Mouse (Mus musculus) adipocyte (in vitro differentiated cells): ENCODE results near the gene Rps9.

Source experiments
- DNase-seq: peaks from one replicate; pipeline ENCODE4 v3.0.0-alpha.2; 2016; ENCODE audit warnings: low spot score

Rps9 gene

GRCm38 (mm10) chr7:3703879-3704441 is at the start of gene Rps9:
Gene Rps9, plus strand, starts transcription at chr7:3703993.
- peak; percentile 94 for DNase-seq

DNA sequence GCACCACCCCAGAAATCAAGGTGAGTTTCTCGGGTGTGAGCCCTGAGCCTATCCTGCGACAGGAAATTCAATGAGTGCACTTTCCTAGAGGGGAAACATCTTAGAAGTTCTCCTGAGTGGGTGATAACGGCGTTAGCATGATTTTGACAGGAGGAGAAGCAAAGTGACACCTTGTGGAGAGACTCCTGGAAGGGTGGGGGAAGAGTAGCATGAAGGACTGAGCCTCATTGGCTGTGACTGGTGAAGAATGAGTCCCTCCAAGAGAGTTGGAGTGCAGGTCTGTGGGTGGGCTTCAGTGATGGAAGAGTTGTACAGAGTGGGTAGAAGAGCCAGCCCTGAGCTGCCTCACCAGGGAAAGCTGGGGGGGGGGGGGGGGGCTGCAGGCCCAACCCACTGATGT is 46.8 kb upstream of the Rps9 start:
- DNase-seq = no peak

DNA sequence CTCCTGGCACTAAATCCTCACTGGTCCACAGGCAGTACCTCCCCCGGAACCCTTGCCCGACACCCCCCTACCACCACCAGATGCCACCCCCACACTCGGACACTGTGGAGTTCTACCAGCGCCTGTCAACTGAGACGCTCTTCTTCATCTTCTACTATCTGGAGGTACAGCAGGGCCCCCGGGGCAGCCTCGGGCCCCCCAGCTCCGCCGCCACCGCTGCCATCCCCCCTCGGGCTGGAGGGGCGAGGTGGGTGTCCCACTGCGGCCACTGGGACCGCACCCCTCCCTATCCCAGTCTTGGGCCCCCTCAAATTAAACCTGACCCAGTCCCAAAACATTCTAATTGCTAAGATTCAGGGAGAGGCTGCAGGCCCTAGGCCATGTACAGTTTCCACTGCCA is 45.2 kb upstream of the Rps9 start:
- DNase-seq = no peak

GRCm38 (mm10) chr7:3664524-3665214 is 39.1 kb upstream of the Rps9 start:
- DNase-seq = no peak

GRCm38 (mm10) chr7:3665215-3666114 is 38.3 kb upstream of the Rps9 start, which contains the start of gene Leng1:
Gene Leng1, minus strand, starts transcription at chr7:3665840.
- DNase-seq = peak; percentile 99

DNA sequence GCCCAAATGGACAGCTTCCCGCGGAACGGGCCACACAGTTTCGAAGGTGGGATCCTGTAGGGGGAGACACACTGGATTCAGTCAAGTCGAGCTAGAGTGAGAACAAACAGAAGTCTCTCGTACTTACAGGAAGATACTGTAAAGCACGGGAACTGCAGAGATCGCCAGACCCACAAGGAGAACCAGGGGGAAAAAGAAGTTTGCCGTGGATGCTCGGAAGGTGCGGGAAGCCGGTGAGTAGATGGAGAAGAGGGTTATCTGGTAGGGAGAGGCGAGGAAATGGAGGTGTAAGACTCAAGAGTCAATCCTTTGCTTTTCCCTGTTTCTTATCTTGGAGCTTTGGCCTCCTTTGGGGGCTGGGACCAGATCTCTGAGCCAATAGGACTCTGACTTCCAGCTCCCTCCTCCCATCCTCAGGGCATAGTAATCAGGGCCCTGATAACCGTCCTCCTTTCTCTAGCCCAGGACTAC is 36.8 kb upstream of the Rps9 start:
- DNase-seq = no peak

DNA sequence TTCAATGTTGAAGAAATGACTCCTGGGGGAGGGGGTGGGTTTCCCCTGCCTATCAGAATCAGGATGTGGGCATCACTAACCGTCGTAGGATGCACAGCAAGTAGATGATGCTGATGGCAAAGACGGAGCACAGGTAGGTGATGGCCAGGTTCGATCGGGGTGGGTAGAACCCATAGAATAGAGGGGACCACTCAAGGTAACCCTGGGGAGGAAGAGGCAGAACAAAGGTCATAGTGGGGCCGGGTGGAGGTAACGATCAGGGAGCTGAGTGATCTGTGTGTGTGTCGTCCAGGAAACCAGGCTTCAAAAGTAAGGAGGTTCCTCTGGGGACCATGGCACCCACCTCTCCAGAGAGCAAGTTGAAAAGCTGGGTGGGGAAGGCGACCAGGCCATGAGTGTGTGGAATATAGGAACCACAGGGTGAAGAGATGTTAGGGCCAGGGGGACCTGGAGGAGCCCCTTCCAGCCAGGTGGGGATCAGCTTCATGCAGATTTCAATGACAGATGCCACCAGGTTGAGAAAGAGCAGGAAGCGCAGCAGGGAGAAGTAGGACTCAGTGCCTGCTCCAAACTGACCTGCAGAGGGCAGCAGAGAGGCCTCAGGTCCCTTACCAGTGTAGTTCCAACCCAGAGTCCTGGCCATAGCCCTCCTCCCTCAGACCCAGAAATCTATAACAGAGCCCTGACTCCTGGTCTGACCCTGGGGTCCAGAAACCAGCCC is 29.1 kb upstream of the Rps9 start:
- peak; percentile 77 for DNase-seq

DNA sequence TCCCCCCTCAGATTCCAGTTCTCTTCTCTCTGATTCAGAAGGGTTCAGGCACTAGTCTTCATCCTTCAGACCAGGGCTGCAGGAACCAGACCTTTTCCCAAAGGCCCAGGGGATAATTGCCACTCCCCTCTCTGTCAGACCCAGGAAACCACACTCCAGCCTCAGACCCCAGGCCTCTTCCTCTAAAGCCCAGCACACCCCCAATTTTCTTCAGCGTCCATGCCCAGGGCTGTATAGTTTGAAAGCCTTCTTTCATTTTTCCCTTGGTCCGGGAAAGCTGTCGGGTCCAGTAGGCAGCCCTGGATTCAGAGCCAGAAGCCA is 28.6 kb upstream of the Rps9 start:
- no peak for DNase-seq

- no peak for DNase-seq
Observed at GRCm38 (mm10) chr7:3676371-3676770, 27.4 kb upstream of the Rps9 start.

- no peak for DNase-seq
Observed at GRCm38 (mm10) chr7:3677342-3677741, 26.5 kb upstream of the Rps9 start, which contains the start of gene Tmc4. Gene Tmc4, minus strand, starts transcription at chr7:3677553.

DNA sequence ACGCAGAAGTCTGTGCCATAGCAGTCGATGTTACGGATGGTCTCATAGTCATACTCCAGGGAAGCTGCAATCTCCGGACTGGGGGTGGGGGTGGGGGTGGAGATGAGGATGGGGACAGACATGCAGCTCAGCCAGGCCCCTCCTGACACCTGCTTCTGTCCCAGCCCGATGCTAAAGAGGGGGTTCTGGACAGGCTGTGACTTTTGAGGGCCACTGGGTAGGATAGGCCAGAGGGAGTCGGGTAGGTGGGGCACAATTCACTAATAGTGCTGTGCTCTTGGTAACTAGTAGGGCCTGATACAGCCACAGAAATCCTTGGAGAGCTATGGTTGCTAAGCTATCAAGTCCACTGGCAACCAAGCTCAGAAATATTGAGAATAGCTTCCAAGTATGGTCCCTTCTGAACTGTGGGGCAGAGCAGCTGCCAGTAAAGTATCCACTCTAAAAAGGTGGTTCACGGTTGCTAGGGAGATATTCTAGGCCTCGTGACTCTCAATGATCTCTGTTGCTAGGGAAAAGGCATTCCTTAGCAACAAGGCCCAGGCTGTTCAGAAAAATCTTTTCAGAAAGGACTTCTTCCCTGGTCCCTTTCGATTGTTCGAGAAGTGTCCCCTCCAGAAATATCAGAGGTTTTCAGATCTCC is 19.8 kb upstream of the Rps9 start:
- DNase-seq = no peak

DNA sequence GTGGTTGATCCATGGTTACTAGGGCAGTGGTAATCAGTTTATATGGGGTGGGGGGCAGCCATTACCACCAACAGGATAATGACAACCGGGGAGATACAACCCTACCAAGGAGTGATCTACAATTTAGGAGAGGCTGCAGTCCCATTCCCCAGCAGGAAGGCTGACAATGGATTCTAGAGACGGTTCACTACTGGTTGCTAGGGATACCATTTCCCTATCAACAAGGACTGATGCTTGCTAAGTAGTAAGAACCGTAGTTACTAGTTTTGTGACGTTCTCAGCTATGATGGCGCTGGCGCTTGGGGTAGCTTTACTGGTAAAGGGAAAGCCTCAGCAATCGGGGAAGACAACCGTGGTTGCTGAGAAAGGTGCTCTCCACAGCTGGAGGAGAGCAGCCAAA is 19.1 kb upstream of the Rps9 start:
- DNase-seq = no peak

GRCm38 (mm10) chr7:3685400-3686187 is 18.2 kb upstream of the Rps9 start:
- DNase-seq = no peak

DNA sequence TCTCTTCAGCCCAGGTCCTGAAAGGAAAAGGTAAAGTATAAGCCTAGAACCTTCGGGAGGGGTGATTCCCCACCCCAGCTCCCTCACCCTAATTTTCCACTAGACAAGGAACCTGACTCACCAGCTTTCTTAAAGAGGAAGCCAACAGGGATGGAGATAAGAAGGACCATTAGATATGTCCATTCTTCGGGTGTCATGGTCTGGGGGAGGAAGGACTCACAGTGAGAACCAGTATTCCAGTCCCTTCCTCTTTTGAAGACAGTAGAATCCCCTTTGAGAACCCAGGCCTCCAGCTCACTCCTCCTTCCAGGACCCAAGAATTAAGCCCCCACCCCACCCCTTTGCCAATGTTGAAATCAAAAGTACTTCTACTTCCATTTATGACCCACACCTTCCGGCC is 11.9 kb upstream of the Rps9 start:
- DNase-seq = no peak

- no peak for DNase-seq
Observed at GRCm38 (mm10) chr7:3692382-3692986, 11.3 kb upstream of the Rps9 start, which contains the start of gene Tsen34. Gene Tsen34, plus strand, starts transcription at chr7:3692863.

GRCm38 (mm10) chr7:3692987-3693808 is 10.6 kb upstream of the Rps9 start, which contains the start of gene Mboat7:
Gene Mboat7, minus strand, starts transcription at chr7:3693523.
- peak; percentile 97 for DNase-seq

DNA sequence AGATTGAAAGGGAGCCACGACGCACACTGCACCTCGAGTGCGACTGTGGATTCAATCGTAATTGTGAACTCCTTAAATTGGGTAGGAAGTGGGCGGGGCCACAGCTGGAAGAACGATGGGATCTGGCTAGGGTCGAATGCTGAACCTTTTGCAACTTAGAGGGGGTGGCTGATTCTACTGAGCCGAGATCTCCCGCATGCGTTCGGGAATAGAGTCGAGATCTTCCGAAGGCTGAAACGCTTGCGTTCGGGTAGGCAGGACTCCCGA is 10.1 kb upstream of the Rps9 start:
- no peak for DNase-seq

DNA sequence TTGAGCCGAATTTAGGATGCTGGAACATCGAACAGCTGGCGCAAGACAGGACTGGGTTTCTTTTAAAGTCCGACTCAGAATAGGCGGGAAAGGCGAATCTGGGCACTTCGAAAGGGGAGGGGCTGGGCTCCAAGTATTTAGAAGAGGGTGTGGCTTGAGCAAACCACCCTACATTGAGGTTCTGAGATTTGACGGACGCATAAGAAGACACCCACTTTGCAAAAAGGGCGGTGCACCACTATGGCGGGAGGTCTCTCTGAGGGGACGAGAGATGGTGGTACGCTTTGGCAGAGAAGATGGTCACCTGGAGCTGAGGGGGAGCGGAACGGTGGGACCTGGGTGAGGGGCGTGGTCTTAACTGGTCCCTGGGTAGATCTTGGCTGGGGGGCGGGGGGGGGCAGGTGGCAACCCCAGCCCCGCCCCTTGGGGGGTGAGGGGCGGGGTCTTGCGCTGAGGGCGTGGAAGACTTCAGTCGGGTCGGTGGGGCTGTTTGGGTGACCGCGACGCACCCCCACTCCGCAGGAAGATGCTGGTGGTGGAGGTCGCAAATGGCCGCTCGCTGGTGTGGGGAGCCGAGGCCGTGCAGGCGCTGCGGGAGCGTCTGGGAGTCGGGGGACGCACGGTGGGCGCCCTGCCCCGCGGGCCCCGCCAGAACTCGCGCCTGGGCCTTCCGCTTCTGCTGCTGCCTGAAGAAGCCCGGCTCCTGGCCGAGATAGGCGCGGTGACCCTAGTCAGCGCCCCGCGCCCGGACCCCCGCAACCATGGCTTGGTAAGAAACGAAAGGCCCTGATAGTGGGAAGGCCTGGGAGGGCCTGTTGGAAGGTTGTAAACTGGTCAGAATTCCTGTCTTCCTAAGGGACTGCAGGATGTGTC is 9.5 kb upstream of the Rps9 start:
- DNase-seq = peak; percentile 90

DNA sequence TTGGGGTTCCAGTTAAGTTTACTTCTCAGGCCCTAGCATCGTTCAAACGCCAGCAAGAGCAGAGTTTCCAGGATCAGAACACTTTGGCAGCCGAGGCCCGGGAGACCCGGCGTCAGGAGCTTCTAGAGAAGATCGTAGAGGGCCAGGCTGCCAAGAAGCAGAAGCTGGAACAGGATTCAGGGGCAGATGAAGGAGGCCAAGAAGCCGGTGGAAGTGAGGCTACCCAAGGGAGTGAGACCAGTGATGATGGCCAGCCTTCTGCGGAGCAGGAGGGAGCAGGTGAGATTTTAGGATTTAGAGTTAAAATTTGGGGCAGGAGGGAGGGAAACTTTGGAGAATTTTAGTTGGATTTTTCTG is 8.9 kb upstream of the Rps9 start:
- DNase-seq = peak; percentile 39
